Mouse (Mus musculus) thymus, adult 18-20 months (tissue): ENCODE data around the gene Tex26.
A peak's percentile ranks its signal among the peaks of the same experiment; 100 is the strongest.

ENCODE experiments used
- DNase-seq, 2 experiments: peaks; one replicate each; pipeline ENCODE4 v3.0.0; 2022; ENCODE audit warnings: mixed read lengths in 2 of 2

Tex26 gene

GRCm38 (mm10) chr5:149439531-149440179, at the start of gene Tex26:
Gene Tex26 (plus strand): TSS chr5:149439660.
- DNase-seq = peak; percentile 63 to 67

GRCm38 (mm10) chr5:149391574-149392375, 47.7 kb upstream of the Tex26 start:
- DNase-seq = no peak

- DNase-seq = no peak
Measured at GRCm38 (mm10) chr5:149392420-149392988, 47.0 kb upstream of the Tex26 start.

GRCm38 (mm10) chr5:149401446-149401975, 37.9 kb upstream of the Tex26 start:
- peak in 1 of 2 experiments; percentile 57 for DNase-seq

- DNase-seq = no peak
Measured at GRCm38 (mm10) chr5:149402029-149402428, 37.4 kb upstream of the Tex26 start.

GRCm38 (mm10) chr5:149403386-149403785, 36.1 kb upstream of the Tex26 start:
- DNase-seq = no peak

- no peak for DNase-seq
Measured at GRCm38 (mm10) chr5:149404710-149405109, 34.8 kb upstream of the Tex26 start.

GRCm38 (mm10) chr5:149406791-149407276, 32.6 kb upstream of the Tex26 start:
- DNase-seq = no peak

- no peak for DNase-seq
Measured at GRCm38 (mm10) chr5:149409502-149409901, 30.0 kb upstream of the Tex26 start.

- DNase-seq = peak in 1 of 2 experiments; percentile 27
Measured at GRCm38 (mm10) chr5:149411509-149412193, 27.8 kb upstream of the Tex26 start, which contains the start of gene Medag. Gene Medag (plus strand): TSS chr5:149411749.

- DNase-seq = no peak
Measured at GRCm38 (mm10) chr5:149412194-149412575, 27.3 kb upstream of the Tex26 start.

- no peak for DNase-seq
Measured at GRCm38 (mm10) chr5:149412671-149413070, 26.8 kb upstream of the Tex26 start.

GRCm38 (mm10) chr5:149414369-149415167, 24.9 kb upstream of the Tex26 start:
- no peak for DNase-seq

GRCm38 (mm10) chr5:149417381-149417780, 22.1 kb upstream of the Tex26 start:
- no peak for DNase-seq

GRCm38 (mm10) chr5:149426525-149426924, 12.9 kb upstream of the Tex26 start:
- no peak for DNase-seq

- DNase-seq = no peak
Measured at GRCm38 (mm10) chr5:149427277-149428060, 12.0 kb upstream of the Tex26 start.

GRCm38 (mm10) chr5:149428347-149428746, 11.1 kb upstream of the Tex26 start:
- peak; percentile 76 to 82 for DNase-seq

GRCm38 (mm10) chr5:149428810-149429255, 10.6 kb upstream of the Tex26 start:
- peak; percentile 64 to 77 for DNase-seq

GRCm38 (mm10) chr5:149429541-149429940, 9.9 kb upstream of the Tex26 start:
- DNase-seq = no peak

GRCm38 (mm10) chr5:149430943-149431342, 8.5 kb upstream of the Tex26 start:
- no peak for DNase-seq

- no peak for DNase-seq
Measured at GRCm38 (mm10) chr5:149433618-149434017, 5.8 kb upstream of the Tex26 start.
